Mouse (Mus musculus) lung, adult 2 months (tissue): Measurements from ENCODE around the gene Cby3. TPM values are rescaled to one million over a fixed set of nuclear protein-coding genes. Genes with fewer than 3 reads are reported as not detected.

Experiments used
- DNase-seq: peaks from one replicate; pipeline ENCODE4 v3.0.0; 2022
- H3K4me1 ChIP-seq: fragments of 200-500 bp; 2 replicates; pipeline ENCODE4 v1.6.1; 2011; ENCODE audit warnings: low read length; ENCODE audit not compliant: control insufficient read depth, insufficient read depth
- H3K4me3 ChIP-seq: fragments of 200-500 bp; replicated peaks from 2 replicates; pipeline ENCODE3; 2011; ENCODE audit warnings: low read depth, mild to moderate bottlenecking, control low read depth, low read length; ENCODE audit errors: extremely low read depth
- CTCF ChIP-seq: fragments of 200-500 bp; IDR thresholded peaks from 2 replicates; pipeline ENCODE4 v1.5.1; 2011; ENCODE audit warnings: mild to moderate bottlenecking, low read length, control low read depth; ENCODE audit not compliant: insufficient read depth
- POLR2A ChIP-seq: fragments of 200-500 bp; IDR thresholded peaks from 2 replicates; pipeline ENCODE4 v1.6.1; 2011; ENCODE audit warnings: low read depth, mild to moderate bottlenecking, control low read depth, low read length, borderline replicate concordance; ENCODE audit errors: extremely low read depth
- WGBS: fragments of 180-500 bp; shearing (Covaris S2); methylation state at CpG from one replicate; pipeline ENCODE4 v1.1.7; 2018; 5-methylcytosine and 5-hydroxymethylcytosine counted together
- polyA plus RNA-seq: library from polyadenylated mRNA; depleted of rRNA; stranded (reverse); fragments of >200 nt; gene quantifications from 2 replicates; pipeline ENCODE4 v1.2.3, GENCODE M21; 2012

Cby3 gene
- polyA plus RNA-seq, 1 experiment = 0.24 TPM

DNA sequence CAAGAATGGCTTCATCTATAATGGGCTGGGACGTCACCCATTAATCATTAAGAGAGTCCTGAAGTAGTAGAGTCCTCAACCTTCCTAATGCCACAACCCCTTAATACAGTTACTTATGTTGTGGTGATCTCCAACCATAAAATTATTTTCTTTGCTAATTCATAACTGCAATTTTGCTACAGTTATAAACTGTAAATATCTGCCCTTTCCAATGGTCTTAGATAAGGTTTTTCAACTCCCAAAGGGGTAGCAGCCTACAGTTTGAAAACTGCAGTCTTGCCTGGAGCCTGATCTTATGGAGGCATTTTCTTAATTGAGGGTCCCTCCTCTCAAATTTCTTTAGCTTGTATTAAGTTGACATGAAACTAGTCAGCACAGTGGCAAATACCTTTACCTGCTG lies 24.9 kb upstream of the Cby3 start:
- Histone ChIP-seq H3K4me3 (no peak overlapping the region), H3K4me1 (peaks cover 3% of the 10 kb centered on the region; the same call in 1 of the 2 replicates)
- 100% methylated on average over 1 of the region's 1 CpGs for WGBS
- TF ChIP-seq POLR2A = no peak
- no peak for TF ChIP-seq CTCF
- DNase-seq = no peak

DNA sequence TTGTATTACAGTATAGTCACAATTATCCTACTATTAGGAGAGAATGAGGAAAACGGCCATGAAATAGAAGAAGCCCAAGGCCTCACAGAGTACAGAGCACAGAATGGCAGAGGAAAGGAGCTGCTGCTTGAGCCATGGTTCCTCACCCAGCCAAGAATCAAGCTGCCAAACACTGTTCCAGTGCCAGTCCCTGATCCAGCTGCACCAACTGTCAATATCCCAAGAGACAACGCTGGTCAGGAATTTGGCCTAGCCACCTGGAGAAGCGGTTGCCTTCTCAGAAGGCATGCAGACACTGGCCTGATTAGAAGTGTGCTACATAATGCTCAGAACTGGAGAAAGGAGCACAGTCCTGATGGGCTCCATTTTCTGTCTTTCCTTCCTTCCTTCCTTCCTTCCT lies 21.1 kb upstream of the Cby3 start:
- TF ChIP-seq POLR2A (no peak), CTCF (no peak)
- no peak for DNase-seq
- no peak overlapping the region for H3K4me3 ChIP-seq
- WGBS = 77% methylated on average over 3 of the region's 3 CpGs
- no peaks in the 10 kb centered on the region for H3K4me1 ChIP-seq

DNA sequence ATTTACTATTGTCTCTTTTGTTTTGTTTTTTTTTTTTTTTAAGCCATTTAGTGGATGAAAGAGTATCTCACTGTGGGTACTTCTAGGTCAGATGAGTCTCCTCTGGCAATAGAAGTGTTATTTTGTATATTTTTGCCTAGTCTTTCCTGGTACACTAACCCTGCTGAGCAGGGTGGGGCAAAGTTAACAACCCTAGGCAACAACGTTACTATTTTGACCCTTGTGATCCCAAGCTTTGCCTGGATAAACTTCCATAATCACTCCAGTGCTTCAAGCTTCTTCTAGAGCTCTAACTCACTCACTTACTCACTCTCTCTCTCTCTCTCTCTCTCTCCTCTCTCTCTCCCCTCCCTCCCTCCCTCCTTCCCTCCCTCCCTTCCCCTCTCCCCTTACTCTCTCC lies 18.1 kb upstream of the Cby3 start:
- TF ChIP-seq POLR2A = no peak
- TF ChIP-seq CTCF = no peak
- Histone ChIP-seq H3K4me3 (no peak overlapping the region), H3K4me1 (no peaks in the 10 kb centered on the region)
- no peak for DNase-seq
- WGBS = 20% methylated on average over 1 of the region's 1 CpGs

DNA sequence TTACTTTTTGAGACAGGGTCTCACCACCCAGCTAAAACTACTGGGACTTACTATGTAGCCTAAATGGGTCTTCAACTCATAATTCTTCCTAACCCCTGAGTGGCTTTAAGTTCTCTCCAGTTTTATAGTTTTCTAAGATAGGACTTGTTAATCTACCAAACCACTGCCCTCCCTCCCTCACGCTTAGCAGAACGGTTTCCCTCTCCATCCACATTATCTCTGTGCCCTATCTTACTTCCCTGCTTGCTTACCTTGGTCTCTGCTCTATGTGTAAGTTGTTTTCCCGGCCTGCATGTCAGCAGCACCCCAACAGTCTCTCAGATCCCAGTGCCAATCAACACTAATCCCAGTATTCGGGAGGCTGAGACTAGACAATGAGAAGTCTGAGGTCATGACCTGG lies 17.4 kb upstream of the Cby3 start:
- WGBS = 68% methylated on average over 4 of the region's 4 CpGs
- no peak for DNase-seq
- Histone ChIP-seq H3K4me3 (no peak overlapping the region), H3K4me1 (no peaks in the 10 kb centered on the region)
- no peak for TF ChIP-seq POLR2A
- TF ChIP-seq CTCF = no peak

DNA sequence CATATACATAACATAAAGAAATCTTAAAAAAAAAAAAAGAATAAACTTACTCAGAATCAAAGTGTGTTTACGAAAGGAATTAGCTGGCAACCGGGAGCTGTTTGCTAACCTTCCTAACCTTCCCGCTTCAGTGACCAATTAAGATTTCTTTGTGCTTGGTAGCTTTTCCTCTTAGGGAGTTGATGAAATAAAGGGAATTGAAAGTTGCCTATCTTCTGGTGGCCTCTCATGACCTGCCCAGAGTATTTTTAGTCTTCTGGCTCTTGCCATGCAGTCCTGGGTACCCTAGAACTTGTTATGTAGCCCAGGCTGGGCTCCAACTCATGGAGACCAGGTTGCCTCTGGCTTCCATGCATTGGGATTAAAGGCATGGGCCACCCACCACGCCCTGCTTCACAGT lies 8.8 kb upstream of the Cby3 start:
- TF ChIP-seq POLR2A (no peak), CTCF (no peak)
- WGBS = 63% methylated on average over 4 of the region's 4 CpGs
- DNase-seq = no peak
- Histone ChIP-seq H3K4me1 (no peaks in the 10 kb centered on the region), H3K4me3 (no peak overlapping the region)

DNA sequence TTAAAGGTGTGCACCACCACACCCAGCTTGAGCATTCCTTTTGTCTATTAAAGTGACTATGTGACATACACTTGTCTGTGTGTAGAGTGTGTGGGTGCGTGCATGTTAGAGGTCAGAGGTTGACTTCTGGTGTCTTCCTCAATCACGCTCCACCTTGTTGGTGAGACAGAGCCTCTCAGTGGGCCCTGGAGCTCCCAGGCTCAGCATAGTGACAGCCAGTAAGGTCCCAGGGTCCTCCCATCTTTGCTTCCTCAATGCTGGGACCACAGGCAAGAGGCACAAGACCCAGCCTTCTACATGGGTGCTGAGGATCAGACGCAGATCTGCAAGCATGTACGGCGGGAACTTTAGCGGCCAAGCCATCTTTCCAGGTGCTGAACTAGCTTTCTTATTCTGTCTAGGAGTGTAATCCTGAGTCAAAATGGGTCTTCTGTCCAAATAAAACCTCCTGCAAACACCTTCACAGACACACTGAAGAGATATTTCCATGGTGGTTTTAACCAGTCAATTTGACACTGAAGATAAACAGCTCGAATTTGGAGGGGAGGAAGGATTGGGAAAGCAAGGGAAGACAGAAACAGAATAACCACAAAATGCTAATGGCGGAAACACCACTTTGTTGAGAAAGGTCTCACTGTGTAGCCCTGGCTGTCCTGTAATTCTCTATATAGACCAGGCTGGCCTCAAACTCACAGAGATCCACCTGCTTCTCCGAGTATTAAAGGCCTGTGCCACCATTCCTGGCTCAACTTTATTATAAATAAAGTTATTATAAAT lies 7.8 kb upstream of the Cby3 start:
- no peak for DNase-seq
- Histone ChIP-seq H3K4me3 (no peak overlapping the region), H3K4me1 (no peaks in the 10 kb centered on the region)
- TF ChIP-seq CTCF (no peak), POLR2A (no peak)
- 79% methylated on average over 9 of the region's 9 CpGs for WGBS

DNA sequence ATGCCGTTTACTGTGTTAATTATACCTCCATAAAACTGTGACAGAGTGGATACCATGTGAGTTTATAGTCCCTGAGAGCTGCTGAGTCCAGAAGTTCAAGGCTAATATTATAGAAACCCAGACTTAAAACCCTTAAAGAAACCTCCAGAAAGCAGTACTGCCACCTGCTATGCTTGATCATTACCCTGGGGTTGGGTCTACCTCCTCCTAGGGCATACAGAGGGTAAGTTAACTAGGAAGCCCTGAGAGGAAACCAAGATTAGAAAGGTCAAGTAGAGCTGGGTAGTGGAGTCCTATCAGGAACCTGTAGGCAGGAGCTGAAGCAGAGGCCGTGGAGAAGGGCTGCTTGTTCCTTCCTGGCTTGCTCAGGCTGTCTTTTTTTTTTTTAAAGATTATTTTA lies 2.1 kb upstream of the Cby3 start:
- 77% methylated on average over 2 of the region's 2 CpGs for WGBS
- no peaks in the 10 kb centered on the region for H3K4me1 ChIP-seq
- H3K4me3 ChIP-seq = no peak overlapping the region
- no peak for TF ChIP-seq CTCF
- no peak for TF ChIP-seq POLR2A
- no peak for DNase-seq

DNA sequence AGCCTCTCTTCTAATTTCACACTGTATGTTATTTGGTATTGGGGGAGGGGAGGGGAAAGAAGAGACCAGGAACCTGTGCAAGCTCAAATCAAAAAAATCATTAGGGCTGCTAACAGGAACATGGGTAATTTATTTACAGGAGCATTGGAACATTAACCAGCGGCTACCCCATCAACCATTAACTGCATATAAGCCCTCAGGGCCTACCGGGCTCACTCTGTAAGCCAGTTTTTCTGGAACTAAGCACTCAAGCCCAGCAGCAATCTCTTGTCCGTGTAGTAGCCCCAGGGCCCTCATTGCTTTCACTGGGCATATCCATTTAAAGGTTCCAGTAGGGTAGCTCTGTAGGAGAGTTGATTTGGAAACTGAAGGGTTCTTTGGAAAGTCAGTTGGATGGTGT lies 589 bp downstream of the Cby3 start:
- DNase-seq = no peak
- 73% methylated on average over 3 of the region's 3 CpGs for WGBS
- TF ChIP-seq CTCF = no peak
- no peak for TF ChIP-seq POLR2A
- H3K4me1 ChIP-seq = peaks cover 3% of the 10 kb centered on the region; the same call in 1 of the 2 replicates
- H3K4me3 ChIP-seq = no peak overlapping the region

DNA sequence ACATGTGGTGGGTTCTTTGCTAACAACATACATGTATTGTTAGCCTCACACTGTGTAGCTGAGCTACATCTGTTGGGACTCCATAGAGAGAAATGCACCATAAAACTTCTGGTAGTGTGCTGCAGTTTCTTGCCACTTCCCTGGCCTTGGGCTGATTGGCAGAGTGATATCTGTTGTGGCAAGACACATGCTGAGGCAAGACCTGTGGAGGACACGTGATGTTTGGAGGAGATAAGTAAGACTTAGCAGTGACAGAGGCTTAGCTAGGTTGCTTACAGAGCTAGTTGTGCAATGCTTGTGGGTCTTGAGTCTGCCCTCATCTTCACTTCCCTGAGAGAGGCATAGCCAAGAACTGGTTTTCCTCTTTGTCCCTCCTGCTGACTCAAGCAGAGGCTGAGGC lies 1.1 kb downstream of the Cby3 start:
- WGBS = 75% methylated on average over 1 of the region's 1 CpGs
- Histone ChIP-seq H3K4me1 (peaks cover 3% of the 10 kb centered on the region; the same call in 1 of the 2 replicates), H3K4me3 (no peak overlapping the region)
- TF ChIP-seq POLR2A (no peak), CTCF (no peak)
- DNase-seq = no peak
